9 mouse cellular contexts compared by ENCODE assay signal in genomic region chr13:117602181-117602580, GRCm38 (mm10). TPM values are rescaled to one million over a fixed set of nuclear protein-coding genes. Genes with fewer than 3 reads are reported as not detected.
DNase-seq lines count a peak whose midpoint lies in the region; ATAC-seq and TF ChIP-seq lines count a peak whose summit lies in the region.
"Had no signal": no experiment of that assay in that cellular context is flagged by ENCODE, and none has a peak within 500 bp of the region (broad histone marks: within the 10 kb centered on the region; RNA-seq: fewer than 3 reads in every experiment).

Hcn1 (plus strand) TSS chr13:117602320.

- no peaks in the 10 kb centered on the region for H3K36me3 ChIP-seq in forebrain, embryonic 10.5 days (replicated peaks)
- no peaks in the 10 kb centered on the region for H3K36me3 ChIP-seq in heart, postnatal 0 days (replicated peaks; ENCODE audit: control insufficient read depth, insufficient read depth, low read length)
- no peaks in the 10 kb centered on the region for H3K36me3 ChIP-seq in liver, embryonic 15.5 days (replicated peaks)
- H3K36me3 ChIP-seq in neural tube, embryonic 13.5 days, result no peaks in the 10 kb centered on the region

- H3K9ac ChIP-seq in heart, postnatal 0 days (replicated peaks; ENCODE audit: low read depth, low read length), result no peak within 1 kb of the TSS
- H3K9ac ChIP-seq in liver, embryonic 15.5 days, result no peak within 1 kb of the TSS
- peak within 1 kb of the TSS; percentile 70 for H3K9ac ChIP-seq in neural tube, embryonic 13.5 days

- peak; percentile 53 for TF ChIP-seq CTCF in heart, postnatal 0 days (IDR thresholded peaks at IDR 0.05; ENCODE audit: low read depth)

- H3K4me2 ChIP-seq in heart, postnatal 0 days (ENCODE audit: low read depth, low read length), result peak within 1 kb of the TSS; percentile 92
- H3K4me2 ChIP-seq in liver, embryonic 15.5 days, result peak within 1 kb of the TSS; percentile 67
- peak within 1 kb of the TSS; percentile 69 for H3K4me2 ChIP-seq in neural tube, embryonic 13.5 days

- peak; percentile 54 for DNase-seq in CD4-positive, CD25-positive, alpha-beta regulatory T cell, adult 2 months (ENCODE audit: low read depth, low spot score)
- DNase-seq in c-Kit-positive CD71-negative TER-119-negative erythroid progenitor cells, embryonic 14.5 days (ENCODE audit: low read depth), result peak; percentile 26
- DNase-seq in forebrain, embryonic 10.5 days (ENCODE audit: extremely low spot score, low spot score), result peak; percentile 77
- peak; percentile 53 for DNase-seq in heart, postnatal 0 days (ENCODE audit: low spot score)
- peak; percentile 21 to 76 for DNase-seq in kidney, postnatal 36 days
- DNase-seq in testis, postnatal 14 days (ENCODE audit: low spot score), result peak; percentile 73

- peaks cover 22% of the 10 kb centered on the region for H3K4me1 ChIP-seq in forebrain, embryonic 10.5 days
- peaks cover 5% of the 10 kb centered on the region for H3K4me1 ChIP-seq in heart, postnatal 0 days (ENCODE audit: control insufficient read depth, insufficient read depth)
- H3K4me1 ChIP-seq in liver, embryonic 15.5 days (replicated peaks), result no peaks in the 10 kb centered on the region; the same call in 1 of the 2 replicates
- H3K4me1 ChIP-seq in neural tube, embryonic 13.5 days (replicated peaks), result peaks cover 15% of the 10 kb centered on the region

- H3K4me3 ChIP-seq in forebrain, embryonic 10.5 days, result peak within 1 kb of the TSS; percentile 68
- peak within 1 kb of the TSS; percentile 54 for H3K4me3 ChIP-seq in heart, postnatal 0 days (ENCODE audit: low read depth, low read length)
- H3K4me3 ChIP-seq in liver, embryonic 15.5 days (replicated peaks), result peak within 1 kb of the TSS; percentile 46
- H3K4me3 ChIP-seq in neural tube, embryonic 13.5 days, result peak within 1 kb of the TSS; percentile 61

- no peak for TF ChIP-seq EP300 in heart, postnatal 0 days (IDR thresholded peaks at IDR 0.05; ENCODE audit: low read depth)

- H3K27ac ChIP-seq in forebrain, embryonic 10.5 days, result peak within 1 kb of the TSS; percentile 72
- H3K27ac ChIP-seq in heart, postnatal 0 days (ENCODE audit: low read depth), result no peak within 1 kb of the TSS
- H3K27ac ChIP-seq in liver, embryonic 15.5 days (replicated peaks), result no peak within 1 kb of the TSS
- no peak within 1 kb of the TSS for H3K27ac ChIP-seq in neural tube, embryonic 13.5 days (replicated peaks)

- under 1% methylated on average over 45 of the region's 45 CpGs for WGBS in forebrain, embryonic 10.5 days
- 0% methylated on average over 37 of the region's 45 CpGs for WGBS in heart, postnatal 0 days
- WGBS in liver, embryonic 15.5 days (ENCODE audit: insufficient replicate concordance), result 1% methylated on average over 45 of the region's 45 CpGs
- 0% methylated on average over 33 of the region's 45 CpGs for WGBS in neural tube, embryonic 13.5 days

- ATAC-seq in heart, postnatal 0 days (ENCODE audit: insufficient read depth, low read depth), result peak; percentile 93
- ATAC-seq in liver, embryonic 15.5 days (ENCODE audit: insufficient read depth), result peak; percentile 75
- ATAC-seq in neural tube, embryonic 13.5 days (ENCODE audit: low read depth), result peak; percentile 98

- peaks cover 37% of the 10 kb centered on the region for H3K27me3 ChIP-seq in forebrain, embryonic 10.5 days (ENCODE audit: poor library complexity, severe bottlenecking)
- peaks cover 26% of the 10 kb centered on the region for H3K27me3 ChIP-seq in heart, postnatal 0 days (ENCODE audit: control insufficient read depth, insufficient read depth, low read length)
- H3K27me3 ChIP-seq in liver, embryonic 15.5 days, result peaks cover 32% of the 10 kb centered on the region
- H3K27me3 ChIP-seq in neural tube, embryonic 13.5 days, result peaks cover 42% of the 10 kb centered on the region

- H3K9me3 ChIP-seq in forebrain, embryonic 10.5 days, result no peaks in the 10 kb centered on the region
- H3K9me3 ChIP-seq in heart, postnatal 0 days (replicated peaks; ENCODE audit: control insufficient read depth, low read length), result no peaks in the 10 kb centered on the region
- H3K9me3 ChIP-seq in liver, embryonic 15.5 days (replicated peaks), result no peaks in the 10 kb centered on the region
- H3K9me3 ChIP-seq in neural tube, embryonic 13.5 days, result no peaks in the 10 kb centered on the region

RNA-seq across cellular contexts. Expression of gene Hcn1, which starts in this region (rescaled TPM):
- polyA plus RNA-seq in forebrain, embryonic 10.5 days (2016; fragmentation: Nextera tagmentation; extraction: Ambion mirVana), result 0.02 and 0.05 TPM in 2 replicates
- 0.04 and 0.08 TPM in 2 replicates for total RNA-seq in heart, postnatal 0 days (2014; rRNA removed; ENCODE audit: low replicate concordance)
- polyA plus RNA-seq in heart, postnatal 0 days (2015; fragmentation: Nextera tagmentation; extraction: Ambion mirVana), result 0.07 TPM in 2 replicates
- 0.01 TPM in 2 replicates for polyA plus RNA-seq in liver, embryonic 15.5 days (2015; fragmentation: Nextera tagmentation; extraction: Ambion mirVana)
- 0.48 and 0.54 TPM in 2 replicates for polyA plus RNA-seq in neural tube, embryonic 13.5 days (2015; fragmentation: Nextera tagmentation; extraction: Ambion mirVana)
- total RNA-seq: MEL had no signal

Comparison
In these comparisons a context has a peak if more than half of its experiments do, and no peak if none do; other contexts are left out.
1. Peak in DNase-seq, H3K4me3 ChIP-seq and H3K27ac ChIP-seq in forebrain, embryonic 10.5 days; RNA of the gene not detected or under 1 TPM.
2. Peak in DNase-seq, ATAC-seq, H3K4me3 ChIP-seq and H3K4me2 ChIP-seq in heart, postnatal 0 days; RNA of the gene not detected or under 1 TPM.
3. Peak in ATAC-seq, H3K4me3 ChIP-seq and H3K4me2 ChIP-seq in liver, embryonic 15.5 days; RNA of the gene not detected or under 1 TPM.
4. Peak in ATAC-seq, H3K4me3 ChIP-seq, H3K9ac ChIP-seq and H3K4me2 ChIP-seq in neural tube, embryonic 13.5 days; RNA of the gene not detected or under 1 TPM.
5. DNase-seq: peak in every context shown above with its lines; median percentile 77 in forebrain, embryonic 10.5 days; 73 in testis, postnatal 14 days; 54 in CD4-positive, CD25-positive, alpha-beta regulatory T cell, adult 2 months; 53 in heart, postnatal 0 days; 48 in kidney, postnatal 36 days; 26 in c-Kit-positive CD71-negative TER-119-negative erythroid progenitor cells, embryonic 14.5 days.